Mouse (Mus musculus) layer of hippocampus, adult 9-11 months (tissue): ENCODE measurements around the gene Kansl3.
A peak's percentile ranks its signal among the peaks of the same experiment; 100 is the strongest.

Experiments used
- DNase-seq: peaks from one replicate; pipeline ENCODE4 v3.0.0; 2022

Gene Kansl3

GRCm38 (mm10) chr1:36368969-36369645 lies at the start of gene Kansl3:
Gene Kansl3, minus strand, starts transcription at chr1:36369181.
- peak; percentile 64 for DNase-seq

GRCm38 (mm10) chr1:36404531-36404930 lies 35.5 kb upstream of the Kansl3 start:
- DNase-seq = no peak

GRCm38 (mm10) chr1:36401509-36401908 lies 32.5 kb upstream of the Kansl3 start:
- peak; percentile 37 for DNase-seq

- no peak for DNase-seq
These were observed 28.1 kb upstream of the Kansl3 start for GRCm38 (mm10) chr1:36397041-36397440.

- DNase-seq = no peak
These were observed 10.6 kb upstream of the Kansl3 start for GRCm38 (mm10) chr1:36379582-36379981.

- DNase-seq = no peak
These were observed 9.9 kb upstream of the Kansl3 start for GRCm38 (mm10) chr1:36378880-36379279.

- DNase-seq = no peak
These were observed 3.2 kb upstream of the Kansl3 start, which contains the start of gene Fer1l5 for GRCm38 (mm10) chr1:36371934-36372845. Gene Fer1l5, plus strand, starts transcription at chr1:36372291.

GRCm38 (mm10) chr1:36370918-36371317 lies 1.9 kb upstream of the Kansl3 start:
- no peak for DNase-seq

- no peak for DNase-seq
These were observed 641 bp downstream of the Kansl3 start for GRCm38 (mm10) chr1:36368112-36368968.

GRCm38 (mm10) chr1:36367698-36368097 lies 1.3 kb downstream of the Kansl3 start:
- no peak for DNase-seq

- no peak for DNase-seq
These were observed 11.9 kb downstream of the Kansl3 start for GRCm38 (mm10) chr1:36356955-36357695.

- peak; percentile 72 for DNase-seq
These were observed 16.6 kb downstream of the Kansl3 start for GRCm38 (mm10) chr1:36352351-36352750.

- no peak for DNase-seq
These were observed 26.4 kb downstream of the Kansl3 start for GRCm38 (mm10) chr1:36342547-36342946.

GRCm38 (mm10) chr1:36332955-36333887 lies 35.8 kb downstream of the Kansl3 start:
- no peak for DNase-seq

- no peak for DNase-seq
These were observed 37.2 kb downstream of the Kansl3 start for GRCm38 (mm10) chr1:36331743-36332142.

GRCm38 (mm10) chr1:36326815-36327214 lies 42.2 kb downstream of the Kansl3 start:
- DNase-seq = peak; percentile 77

- no peak for DNase-seq
These were observed 43.1 kb downstream of the Kansl3 start for GRCm38 (mm10) chr1:36325900-36326321.

GRCm38 (mm10) chr1:36323746-36324448 lies 45.1 kb downstream of the Kansl3 start:
- peak; percentile 74 for DNase-seq

GRCm38 (mm10) chr1:36323076-36323475 lies 45.9 kb downstream of the Kansl3 start:
- no peak for DNase-seq

GRCm38 (mm10) chr1:36321829-36322573 lies 47.0 kb downstream of the Kansl3 start:
- DNase-seq = no peak
